Comparison of ENCODE assay signal across 8 mouse cellular contexts in genomic region chr4:41568239-41568638, GRCm38 (mm10). TPM values are rescaled to one million over a fixed set of nuclear protein-coding genes. Genes with fewer than 3 reads are reported as not detected.
DNase-seq lines count a peak whose midpoint lies in the region; ATAC-seq and TF ChIP-seq lines count a peak whose summit lies in the region.

No protein-coding gene starts in this region.

- peak overlapping the region; percentile 17; the same call in 1 of the 2 replicates for H3K27ac ChIP-seq in liver, adult 2 months (replicated peaks; ENCODE audit: insufficient read depth, low read depth, low read length)
- 0 out of 2 replicates have a peak overlapping the region, but pooled peaks have one; percentile 58 for H3K27ac ChIP-seq in heart, embryonic 13.5 days (replicated peaks)

- 0 out of 2 replicates have a peak, but pooled peaks cover 3% of the 10 kb centered on the region for H3K4me1 ChIP-seq in liver, adult 2 months (ENCODE audit: control insufficient read depth, insufficient read depth, low read length)
- H3K4me1 ChIP-seq in heart, embryonic 13.5 days = peaks cover 26% of the 10 kb centered on the region
- peaks cover 2% of the 10 kb centered on the region for H3K4me1 ChIP-seq in lung, adult 2 months (ENCODE audit: control insufficient read depth, insufficient read depth, low read length)

- WGBS in liver, adult 2 months = 46% methylated on average over 19 of the region's 19 CpGs
- 5% methylated on average over 19 of the region's 19 CpGs for WGBS in heart, embryonic 13.5 days
- WGBS in lung, adult 2 months = 13% methylated on average over 19 of the region's 19 CpGs

- peaks cover 9% of the 10 kb centered on the region; the same call in 1 of the 2 replicates for H3K79me2 ChIP-seq in liver, adult 2 months (ENCODE audit: control insufficient read depth, insufficient read depth, low read length)

- TF ChIP-seq POLR2A in liver, adult 2 months (IDR thresholded peaks at IDR 0.05; ENCODE audit: extremely low read depth, insufficient read depth, low read length) = no peak
- TF ChIP-seq POLR2A in lung, adult 2 months (IDR thresholded peaks at IDR 0.05; ENCODE audit: borderline replicate concordance, extremely low read depth, low read depth, low read length) = peak; percentile 29; the same call in 1 of the 2 replicates

- no peaks in the 10 kb centered on the region for H3K27me3 ChIP-seq in liver, adult 2 months (ENCODE audit: control insufficient read depth, insufficient read depth, low read length)
- peaks cover 26% of the 10 kb centered on the region for H3K27me3 ChIP-seq in heart, embryonic 13.5 days (replicated peaks)

- no peaks in the 10 kb centered on the region for H3K9me3 ChIP-seq in heart, embryonic 13.5 days

- no peak for ATAC-seq in heart, embryonic 13.5 days (ENCODE audit: extremely low read depth, insufficient number of reproducible peaks, low FRiP score, low TSS enrichment)

- H3K36me3 ChIP-seq in liver, adult 2 months (ENCODE audit: control insufficient read depth, insufficient read depth, low read length) = no peaks in the 10 kb centered on the region
- H3K36me3 ChIP-seq in heart, embryonic 13.5 days = no peaks in the 10 kb centered on the region; the same call in 1 of the 2 replicates

- peak overlapping the region; percentile 85 for H3K4me3 ChIP-seq in liver, adult 2 months (ENCODE audit: insufficient read depth, low read depth, low read length)
- H3K4me3 ChIP-seq in heart, embryonic 13.5 days = peak overlapping the region; percentile 82
- peak overlapping the region; percentile 74 for H3K4me3 ChIP-seq in lung, adult 2 months (replicated peaks; ENCODE audit: extremely low read depth, low read depth, low read length)

- no peak for DNase-seq in liver, adult 2 months (ENCODE audit: extremely low read depth, low read depth, low spot score)
- DNase-seq in liver = no peak
- peak; percentile 75 to 82 for DNase-seq in cerebellum, postnatal 14 days
- DNase-seq in kidney, postnatal 36 days = peak; percentile 60
- no peak for DNase-seq in lung, adult 2 months
- peak; percentile 72 for DNase-seq in right cerebral cortex, adult 18-20 months
- no peak for DNase-seq in gastrocnemius, adult 18-20 months (ENCODE audit: low spot score)

- H3K4me2 ChIP-seq in heart, embryonic 13.5 days = peak overlapping the region; percentile 91

- no peak for TF ChIP-seq CTCF in liver, adult 2 months (IDR thresholded peaks at IDR 0.05; ENCODE audit: low read depth, low read length)
- TF ChIP-seq CTCF in lung, adult 2 months (IDR thresholded peaks at IDR 0.05; ENCODE audit: insufficient read depth, low read length) = no peak

- peak overlapping the region; percentile 81 for H3K9ac ChIP-seq in liver, adult 2 months (ENCODE audit: low read depth, low read length)
- peak overlapping the region; percentile 87 for H3K9ac ChIP-seq in heart, embryonic 13.5 days

RNA-seq across cellular contexts. Expression of gene Fam219a, which starts 1.1 kb away (rescaled TPM):
- total RNA-seq in liver, adult 2 months (2014; rRNA removed) = 1.5 and 3.2 TPM in 2 replicates
- polyA plus RNA-seq in liver, adult 2 months (2012; rRNA removed) = 4.8 and 6.5 TPM in 2 replicates
- 2.3 TPM in 2 replicates for polyA plus RNA-seq in heart, embryonic 13.5 days (2015; fragmentation: Nextera tagmentation; extraction: Ambion mirVana)
- 63.5 and 94.2 TPM in 2 replicates for polyA plus RNA-seq in lung, adult 2 months (2012; rRNA removed)
- total RNA-seq in gastrocnemius, adult 18-20 months (2021) = 10 to 100 TPM; 21.5 to 21.9 TPM

RNA-seq across cellular contexts. Expression of gene Dnaic1, which starts 1.3 kb away (rescaled TPM):
- total RNA-seq in liver, adult 2 months (2014; rRNA removed) = 0.18 and 1.2 TPM in 2 replicates
- polyA plus RNA-seq in liver, adult 2 months (2012; rRNA removed) = 0.78 and 2.3 TPM in 2 replicates
- polyA plus RNA-seq in heart, embryonic 13.5 days (2015; fragmentation: Nextera tagmentation; extraction: Ambion mirVana) = 2.1 and 2.2 TPM in 2 replicates
- 8.2 and 10.3 TPM in 2 replicates for polyA plus RNA-seq in lung, adult 2 months (2012; rRNA removed)
- total RNA-seq in gastrocnemius, adult 18-20 months (2021) = under 1 TPM; 0.55 to 0.73 TPM

RNA-seq across cellular contexts. Expression of gene 1110017D15Rik, which starts 51.1 kb away (rescaled TPM):
- not detected in 2 replicates for total RNA-seq in liver, adult 2 months (2014; rRNA removed)
- 0.24 TPM in 1 of 2 replicates, not detected in the other for polyA plus RNA-seq in liver, adult 2 months (2012; rRNA removed)
- 0.44 TPM in 1 of 2 replicates, not detected in the other for polyA plus RNA-seq in heart, embryonic 13.5 days (2015; fragmentation: Nextera tagmentation; extraction: Ambion mirVana)
- 40.8 and 50.3 TPM in 2 replicates for polyA plus RNA-seq in lung, adult 2 months (2012; rRNA removed)
- not detected for total RNA-seq in gastrocnemius, adult 18-20 months (2021)

Comparison
In these comparisons a context has a peak if more than half of its experiments do, and no peak if none do; other contexts are left out.
1. DNase-seq: peak in cerebellum, postnatal 14 days (2 of 2), kidney, postnatal 36 days (2 of 2) and right cerebral cortex, adult 18-20 months (single experiment); none in liver, adult 2 months (single experiment), liver (single experiment), lung, adult 2 months (single experiment) and gastrocnemius, adult 18-20 months (single experiment).
2. RNA of gene 1110017D15Rik, which starts 51.1 kb away (polyA plus RNA-seq): 40.8 to 50.3 TPM in lung, adult 2 months; 0.44 TPM in heart, embryonic 13.5 days and 0.24 TPM in liver, adult 2 months; every median in the first group is over 10 times any median in the second.
3. Peak in every context shown above with its lines, with median percentiles within 50 percentile points of each other: H3K4me3 ChIP-seq.